Mouse (Mus musculus): ENCODE data around the gene Qsox1.

The Qsox1 gene

GRCm38 (mm10) chr1:155798000-155798399, 14.7 kb downstream of the Qsox1 start:
- DNase-seq: no peak

- DNase-seq: no peak
These were observed 15.3 kb downstream of the Qsox1 start for GRCm38 (mm10) chr1:155797425-155797824.

GRCm38 (mm10) chr1:155796757-155797405, 15.8 kb downstream of the Qsox1 start:
- no peak for DNase-seq

- DNase-seq: no peak
These were observed 16.9 kb downstream of the Qsox1 start for GRCm38 (mm10) chr1:155795791-155796233.

- DNase-seq: no peak
These were observed 17.8 kb downstream of the Qsox1 start for GRCm38 (mm10) chr1:155794855-155795254.

GRCm38 (mm10) chr1:155791919-155792318, 20.8 kb downstream of the Qsox1 start:
- no peak for DNase-seq

- DNase-seq: no peak
These were observed 22.3 kb downstream of the Qsox1 start for GRCm38 (mm10) chr1:155790111-155790974.

GRCm38 (mm10) chr1:155785886-155786285, 26.8 kb downstream of the Qsox1 start:
- DNase-seq: no peak

GRCm38 (mm10) chr1:155784343-155785205, 28.1 kb downstream of the Qsox1 start:
- DNase-seq: peak; percentile 65

- DNase-seq: peak; percentile 60
These were observed 30.3 kb downstream of the Qsox1 start for GRCm38 (mm10) chr1:155782382-155782781.

GRCm38 (mm10) chr1:155777641-155778625, 34.8 kb downstream of the Qsox1 start:
- DNase-seq: no peak

GRCm38 (mm10) chr1:155759167-155759566, 53.5 kb downstream of the Qsox1 start:
- no peak for DNase-seq

GRCm38 (mm10) chr1:155758711-155759110, 54.0 kb downstream of the Qsox1 start:
- no peak for DNase-seq

- DNase-seq: no peak
These were observed 55.1 kb downstream of the Qsox1 start for GRCm38 (mm10) chr1:155757621-155758020.

GRCm38 (mm10) chr1:155753411-155753810, 59.3 kb downstream of the Qsox1 start:
- DNase-seq: no peak

- DNase-seq: no peak
These were observed 61.0 kb downstream of the Qsox1 start, which contains the start of gene Lhx4 for GRCm38 (mm10) chr1:155751484-155752255. Gene Lhx4, minus strand, starts transcription at chr1:155751684.

GRCm38 (mm10) chr1:155750517-155751178, 62.0 kb downstream of the Qsox1 start:
- DNase-seq: no peak

- DNase-seq: no peak
These were observed 64.8 kb downstream of the Qsox1 start for GRCm38 (mm10) chr1:155747911-155748310.

GRCm38 (mm10) chr1:155747011-155747410, 65.7 kb downstream of the Qsox1 start:
- DNase-seq: no peak

All from thymus, postnatal 4 days (tissue).